Mouse (Mus musculus): ENCODE results near the gene Sord.

- TF ChIP-seq CTCF (IDR thresholded peaks at IDR 0.05; ENCODE audit: low read depth, low read length) (no peak), POLR2A (IDR thresholded peaks at IDR 0.05; ENCODE audit: borderline replicate concordance, low read depth, low read length) (no peak)
These were observed 63.5 kb downstream of the Sord start, which contains the start of gene Duox2 for GRCm38 (mm10) chr2:122298096-122298499.
